18 mouse cellular contexts compared by ENCODE assay signal in the genomic region with DNA sequence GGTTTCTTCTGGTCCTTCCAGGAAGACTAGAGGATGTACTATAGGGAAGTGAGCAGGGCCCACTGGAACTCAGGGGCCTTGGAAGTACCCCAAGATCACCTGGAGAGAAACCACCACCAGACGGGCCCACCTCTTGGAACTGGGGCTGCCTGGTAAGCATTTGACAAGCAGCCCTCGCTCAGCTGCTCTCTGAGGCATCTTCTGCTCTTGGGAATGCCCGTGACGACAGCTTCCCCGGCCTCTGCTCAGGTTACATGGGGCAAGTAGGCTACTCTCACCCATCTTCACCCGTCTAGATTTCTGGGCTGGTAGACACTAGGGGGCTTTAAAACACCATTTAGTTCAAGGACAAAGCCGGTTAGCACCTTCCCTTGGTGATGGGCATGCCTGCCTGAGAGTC. TPM values are rescaled to one million over a fixed set of nuclear protein-coding genes. Genes with fewer than 3 reads are reported as not detected.
DNase-seq lines count a peak whose midpoint lies in the region; ATAC-seq and TF ChIP-seq lines count a peak whose summit lies in the region.
"Had no signal": no experiment of that assay in that cellular context is flagged by ENCODE, and none has a peak within 500 bp of the region (broad histone marks: within the 10 kb centered on the region; RNA-seq: fewer than 3 reads in every experiment).

No protein-coding gene starts in this region.

- H3K27me3 ChIP-seq in cerebellum, adult 2 months (ENCODE audit: control insufficient read depth, insufficient read depth, low read length) = no peaks in the 10 kb centered on the region
- H3K27me3 ChIP-seq in heart, embryonic 14.5 days (ENCODE audit: control insufficient read depth, insufficient read depth, low read length) = no peaks in the 10 kb centered on the region
- H3K27me3 ChIP-seq in heart, embryonic 12.5 days (replicated peaks) = 0 out of 2 replicates have a peak, but pooled peaks cover 2% of the 10 kb centered on the region
- no peaks in the 10 kb centered on the region; the same call in 1 of the 2 replicates for H3K27me3 ChIP-seq in liver, embryonic 11.5 days (replicated peaks; ENCODE audit: control insufficient read depth, insufficient read depth, low read length)
- H3K27me3 ChIP-seq in liver, embryonic 13.5 days = 0 out of 2 replicates have a peak, but pooled peaks cover under 1% of the 10 kb centered on the region
- H3K27me3 ChIP-seq: forebrain, embryonic 15.5 days; intestine, embryonic 15.5 days; lung, embryonic 15.5 days had no signal

- H3K4me2 ChIP-seq in heart, embryonic 14.5 days (ENCODE audit: low read length) = no peak overlapping the region
- no peak overlapping the region for H3K4me2 ChIP-seq in heart, embryonic 12.5 days
- no peak overlapping the region for H3K4me2 ChIP-seq in liver, embryonic 11.5 days
- peak overlapping the region; percentile 98 for H3K4me2 ChIP-seq in liver, embryonic 13.5 days
- H3K4me2 ChIP-seq: forebrain, embryonic 15.5 days; intestine, embryonic 15.5 days; lung, embryonic 15.5 days had no signal

- H3K9ac ChIP-seq in heart, embryonic 14.5 days (ENCODE audit: low read length) = peak overlapping the region; percentile 8; the same call in 1 of the 2 replicates
- H3K9ac ChIP-seq in heart, embryonic 12.5 days = no peak overlapping the region
- H3K9ac ChIP-seq in liver, embryonic 11.5 days (ENCODE audit: low read depth, low read length) = peak overlapping the region; percentile 97; the same call in 1 of the 2 replicates
- H3K9ac ChIP-seq in liver, embryonic 13.5 days = peak overlapping the region; percentile 99
- H3K9ac ChIP-seq: forebrain, embryonic 15.5 days; intestine, embryonic 15.5 days had no signal

- 16% methylated on average over 7 of the region's 7 CpGs for WGBS in cerebellum, adult 2 months
- WGBS in heart, embryonic 14.5 days = 58% methylated on average over 7 of the region's 7 CpGs
- 72% methylated on average over 7 of the region's 7 CpGs for WGBS in heart, embryonic 12.5 days
- 76% methylated on average over 7 of the region's 7 CpGs for WGBS in liver, embryonic 11.5 days
- WGBS in liver, embryonic 13.5 days (ENCODE audit: insufficient replicate concordance) = 76% methylated on average over 7 of the region's 7 CpGs

- H3K27ac ChIP-seq in cerebellum, adult 2 months (ENCODE audit: insufficient read depth, low read length) = peak overlapping the region; percentile 72; the same call in 1 of the 2 replicates
- H3K27ac ChIP-seq in heart, embryonic 14.5 days (replicated peaks in 1 of 2; ENCODE audit: control insufficient read depth in 1 of 2, insufficient read depth in 1 of 2, low read depth in 2 of 2, low read length in 2 of 2) = no peak overlapping the region
- H3K27ac ChIP-seq in heart, embryonic 12.5 days (ENCODE audit: poor library complexity, severe bottlenecking) = no peak overlapping the region
- no peak overlapping the region for H3K27ac ChIP-seq in liver, embryonic 11.5 days (ENCODE audit: low read depth, low read length)
- H3K27ac ChIP-seq in liver, embryonic 13.5 days = peak overlapping the region; percentile 95
- H3K27ac ChIP-seq: forebrain, embryonic 15.5 days; intestine, embryonic 15.5 days; lung, embryonic 15.5 days had no signal

- no peaks in the 10 kb centered on the region for H3K9me3 ChIP-seq in heart, embryonic 14.5 days (ENCODE audit: control insufficient read depth, low read length)
- H3K9me3 ChIP-seq in heart, embryonic 12.5 days (replicated peaks) = no peaks in the 10 kb centered on the region
- no peaks in the 10 kb centered on the region for H3K9me3 ChIP-seq in liver, embryonic 11.5 days (ENCODE audit: control insufficient read depth, low read length)
- no peaks in the 10 kb centered on the region for H3K9me3 ChIP-seq in liver, embryonic 13.5 days (replicated peaks)
- H3K9me3 ChIP-seq: forebrain, embryonic 15.5 days; intestine, embryonic 15.5 days; lung, embryonic 15.5 days had no signal

- no peak for TF ChIP-seq CTCF in cerebellum, adult 2 months (IDR thresholded peaks at IDR 0.05; ENCODE audit: borderline replicate concordance, insufficient read depth, low read depth, low read length)

- no peak overlapping the region for H3K4me3 ChIP-seq in cerebellum, adult 2 months (replicated peaks; ENCODE audit: insufficient read depth, low read depth, low read length)
- H3K4me3 ChIP-seq in heart, embryonic 14.5 days (ENCODE audit: control insufficient read depth in 1 of 2, insufficient read depth in 1 of 2, low read depth in 1 of 2, low read length in 2 of 2) = no peak overlapping the region
- H3K4me3 ChIP-seq in heart, embryonic 12.5 days = no peak overlapping the region
- H3K4me3 ChIP-seq in liver, embryonic 11.5 days (ENCODE audit: low read depth, low read length) = no peak overlapping the region
- H3K4me3 ChIP-seq in liver, embryonic 13.5 days (replicated peaks) = peak overlapping the region; percentile 99
- H3K4me3 ChIP-seq: forebrain, embryonic 15.5 days; intestine, embryonic 15.5 days; lung, embryonic 15.5 days had no signal

- peaks cover 35% of the 10 kb centered on the region for H3K36me3 ChIP-seq in heart, embryonic 14.5 days (ENCODE audit: control insufficient read depth, insufficient read depth, low read length)
- peaks cover 40% of the 10 kb centered on the region for H3K36me3 ChIP-seq in heart, embryonic 12.5 days
- H3K36me3 ChIP-seq in liver, embryonic 11.5 days (ENCODE audit: control insufficient read depth, insufficient read depth, low read length) = peaks cover 19% of the 10 kb centered on the region
- peaks cover 57% of the 10 kb centered on the region for H3K36me3 ChIP-seq in liver, embryonic 13.5 days
- H3K36me3 ChIP-seq: intestine, embryonic 15.5 days had no signal

- no peak for ATAC-seq in heart, embryonic 14.5 days (ENCODE audit: insufficient number of reproducible peaks, insufficient read depth, low FRiP score, low read depth)
- no peak for ATAC-seq in heart, embryonic 12.5 days (ENCODE audit: insufficient number of reproducible peaks, low FRiP score)
- ATAC-seq in liver, embryonic 11.5 days (replicated peaks; ENCODE audit: low FRiP score) = no peak
- no peak for ATAC-seq in liver, embryonic 13.5 days (ENCODE audit: low read depth)
- ATAC-seq: CD4-positive, CD25-positive, alpha-beta regulatory T cell, adult 4 months; forebrain, embryonic 15.5 days; intestine, embryonic 15.5 days had no signal

- TF ChIP-seq POLR2A in cerebellum, adult 2 months (IDR thresholded peaks at IDR 0.05; ENCODE audit: borderline replicate concordance, insufficient read depth, low read length) = no peak

- H3K4me1 ChIP-seq in cerebellum, adult 2 months (ENCODE audit: control insufficient read depth, insufficient read depth, low read length) = peaks cover 52% of the 10 kb centered on the region
- peaks cover 4 to 18% of the 10 kb centered on the region in 2 experiments; a peak in 3 of 4 replicates for H3K4me1 ChIP-seq in heart, embryonic 14.5 days (ENCODE audit: control insufficient read depth in 2 of 2, insufficient read depth in 2 of 2, low read length in 2 of 2)
- peaks cover 43% of the 10 kb centered on the region for H3K4me1 ChIP-seq in heart, embryonic 12.5 days (replicated peaks)
- H3K4me1 ChIP-seq in liver, embryonic 11.5 days (replicated peaks; ENCODE audit: control insufficient read depth, insufficient read depth, low read length) = peaks cover 19% of the 10 kb centered on the region
- peaks cover 59% of the 10 kb centered on the region for H3K4me1 ChIP-seq in liver, embryonic 13.5 days (replicated peaks)

- DNase-seq in cerebellum, adult 2 months = peak in 1 of 2 experiments; percentile 32
- DNase-seq in cerebellum, postnatal 25 days = no peak
- no peak for DNase-seq in liver, embryonic 11.5 days (ENCODE audit: low spot score)
- no peak for DNase-seq in liver
- no peak for DNase-seq in liver, embryonic 13.5 days
- no peak for DNase-seq in kidney, adult 11 months
- DNase-seq: cerebellum, postnatal 10 days; embryo, embryonic 11 days; heart, postnatal 4 days; thymus, adult 18-20 months had no signal

RNA-seq across cellular contexts. Expression of a gene that starts 2.8 kb away (rescaled TPM):
- polyA plus RNA-seq in cerebellum, adult 2 months (2012; rRNA removed) = 447 and 471 TPM in 2 replicates
- polyA plus RNA-seq in heart, embryonic 14.5 days (2014; fragmentation: Nextera tagmentation; extraction: Ambion mirVana) = 159 and 161 TPM in 2 replicates
- 144 and 159 TPM in 2 replicates for polyA plus RNA-seq in heart, embryonic 12.5 days (2016; fragmentation: Nextera tagmentation; extraction: Ambion mirVana)
- 167 and 174 TPM in 2 replicates for polyA plus RNA-seq in liver, embryonic 11.5 days (2014; fragmentation: Nextera tagmentation; extraction: Ambion mirVana)
- polyA plus RNA-seq in liver, embryonic 13.5 days (2015; fragmentation: Nextera tagmentation; extraction: Ambion mirVana) = 159 and 165 TPM in 2 replicates

RNA-seq across cellular contexts. Expression of a gene that starts 18.6 kb away (rescaled TPM):
- 56.4 and 60.5 TPM in 2 replicates for polyA plus RNA-seq in cerebellum, adult 2 months (2012; rRNA removed)
- 31.2 and 32.0 TPM in 2 replicates for polyA plus RNA-seq in heart, embryonic 14.5 days (2014; fragmentation: Nextera tagmentation; extraction: Ambion mirVana)
- polyA plus RNA-seq in heart, embryonic 12.5 days (2016; fragmentation: Nextera tagmentation; extraction: Ambion mirVana) = 29.4 and 31.0 TPM in 2 replicates
- 20.2 and 20.7 TPM in 2 replicates for polyA plus RNA-seq in liver, embryonic 11.5 days (2014; fragmentation: Nextera tagmentation; extraction: Ambion mirVana)
- polyA plus RNA-seq in liver, embryonic 13.5 days (2015; fragmentation: Nextera tagmentation; extraction: Ambion mirVana) = 11.1 and 11.5 TPM in 2 replicates

RNA-seq across cellular contexts. Expression of a gene that starts 28.5 kb away (rescaled TPM):
- polyA plus RNA-seq in cerebellum, adult 2 months (2012; rRNA removed) = 84.6 and 116 TPM in 2 replicates
- polyA plus RNA-seq in heart, embryonic 14.5 days (2014; fragmentation: Nextera tagmentation; extraction: Ambion mirVana) = 0.15 TPM in 2 replicates
- polyA plus RNA-seq in heart, embryonic 12.5 days (2016; fragmentation: Nextera tagmentation; extraction: Ambion mirVana) = 0.28 and 0.30 TPM in 2 replicates
- 0.07 and 0.18 TPM in 2 replicates for polyA plus RNA-seq in liver, embryonic 11.5 days (2014; fragmentation: Nextera tagmentation; extraction: Ambion mirVana)
- not detected in 2 replicates for polyA plus RNA-seq in liver, embryonic 13.5 days (2015; fragmentation: Nextera tagmentation; extraction: Ambion mirVana)
- polyA plus RNA-seq: CD4-positive, CD25-positive, alpha-beta regulatory T cell, adult 4 months had no signal

RNA-seq across cellular contexts. Expression of a gene that starts 39.5 kb away (rescaled TPM):
- polyA plus RNA-seq in cerebellum, adult 2 months (2012; rRNA removed) = 0.16 and 0.28 TPM in 2 replicates
- polyA plus RNA-seq in heart, embryonic 14.5 days (2014; fragmentation: Nextera tagmentation; extraction: Ambion mirVana) = not detected in 2 replicates
- 0.05 TPM in 1 of 2 replicates, not detected in the other for polyA plus RNA-seq in heart, embryonic 12.5 days (2016; fragmentation: Nextera tagmentation; extraction: Ambion mirVana)
- polyA plus RNA-seq in liver, embryonic 11.5 days (2014; fragmentation: Nextera tagmentation; extraction: Ambion mirVana) = not detected in 2 replicates
- polyA plus RNA-seq in liver, embryonic 13.5 days (2015; fragmentation: Nextera tagmentation; extraction: Ambion mirVana) = 0.02 TPM in 1 of 2 replicates, not detected in the other
- polyA plus RNA-seq: CD4-positive, CD25-positive, alpha-beta regulatory T cell, adult 4 months; forebrain, embryonic 15.5 days; limb, embryonic 11.5 days; lung, embryonic 15.5 days; small intestine, adult 2 months had no signal

RNA-seq across cellular contexts. Expression of a gene that starts 53.4 kb away (rescaled TPM):
- polyA plus RNA-seq in cerebellum, adult 2 months (2012; rRNA removed) = 12.3 and 12.4 TPM in 2 replicates
- 5.0 and 5.4 TPM in 2 replicates for polyA plus RNA-seq in heart, embryonic 14.5 days (2014; fragmentation: Nextera tagmentation; extraction: Ambion mirVana)
- polyA plus RNA-seq in heart, embryonic 12.5 days (2016; fragmentation: Nextera tagmentation; extraction: Ambion mirVana) = 5.9 and 6.4 TPM in 2 replicates
- polyA plus RNA-seq in liver, embryonic 11.5 days (2014; fragmentation: Nextera tagmentation; extraction: Ambion mirVana) = 5.3 and 7.3 TPM in 2 replicates
- polyA plus RNA-seq in liver, embryonic 13.5 days (2015; fragmentation: Nextera tagmentation; extraction: Ambion mirVana) = 1.4 TPM in 2 replicates

Comparison
In these comparisons a context has a peak if more than half of its experiments do, and no peak if none do; other contexts are left out.
1. H3K27ac ChIP-seq: peak in cerebellum, adult 2 months (single experiment) and liver, embryonic 13.5 days (single experiment); none in heart, embryonic 14.5 days (0 of 2), heart, embryonic 12.5 days (single experiment) and liver, embryonic 11.5 days (single experiment).
2. RNA of a gene that starts 28.5 kb away (polyA plus RNA-seq): 84.6 to 116 TPM in cerebellum, adult 2 months; 0.28 to 0.30 TPM in heart, embryonic 12.5 days, 0.15 TPM in heart, embryonic 14.5 days, 0.07 to 0.18 TPM in liver, embryonic 11.5 days and not detected in liver, embryonic 13.5 days; every median in the first group is over 10 times any median in the second.